Mouse (Mus musculus): ENCODE measurements at regions not wholly inside any gene's neighbourhood (a gene's known extent, or its start where the extent isn't known, plus 50 kb on each side); places are given as distances from the start of the nearest gene placed in this dataset.
A peak's percentile ranks its signal among the peaks of the same experiment; 100 is the strongest.

- H3K4me2 ChIP-seq (ENCODE audit: low read length) = no peak overlapping the region
- no peak for ATAC-seq (replicated peaks; ENCODE audit: low FRiP score, low TSS enrichment, low read depth)
- no peak overlapping the region for H3K9ac ChIP-seq (ENCODE audit: low read length)
- H3K4me1 ChIP-seq (replicated peaks; ENCODE audit: control insufficient read depth, insufficient read depth, low read length) = no peaks in the 10 kb centered on the region
- no peaks in the 10 kb centered on the region for H3K9me3 ChIP-seq (ENCODE audit: control insufficient read depth, low read length)
- H3K36me3 ChIP-seq (ENCODE audit: control insufficient read depth, insufficient read depth, low read length) = no peaks in the 10 kb centered on the region
- WGBS = 84% methylated on average over 3 of the region's 3 CpGs
- H3K27me3 ChIP-seq (replicated peaks; ENCODE audit: control insufficient read depth, insufficient read depth, low read length) = no peaks in the 10 kb centered on the region
- DNase-seq (ENCODE audit: low spot score) = no peak
- H3K27ac ChIP-seq (ENCODE audit: low read depth) = no peak overlapping the region
- no peak overlapping the region for H3K4me3 ChIP-seq (ENCODE audit: low read depth, low read length)
Observed at GRCm38 (mm10) chr7:52399513-52399912, 384.0 kb upstream of the 1700015G11Rik start.

GRCm38 (mm10) chr7:52391793-52392192 lies 376.3 kb upstream of the 1700015G11Rik start:
- no peak for ATAC-seq (replicated peaks; ENCODE audit: low FRiP score, low TSS enrichment, low read depth)
- no peak overlapping the region for H3K4me3 ChIP-seq (ENCODE audit: low read depth, low read length)
- no peaks in the 10 kb centered on the region for H3K9me3 ChIP-seq (ENCODE audit: control insufficient read depth, low read length)
- no peak overlapping the region for H3K27ac ChIP-seq (ENCODE audit: low read depth)
- no peaks in the 10 kb centered on the region for H3K4me1 ChIP-seq (replicated peaks; ENCODE audit: control insufficient read depth, insufficient read depth, low read length)
- H3K4me2 ChIP-seq (ENCODE audit: low read length) = no peak overlapping the region
- no peaks in the 10 kb centered on the region for H3K27me3 ChIP-seq (replicated peaks; ENCODE audit: control insufficient read depth, insufficient read depth, low read length)
- WGBS = 23% methylated on average over 2 of the region's 2 CpGs
- DNase-seq (ENCODE audit: low spot score) = peak; percentile 51
- no peaks in the 10 kb centered on the region for H3K36me3 ChIP-seq (ENCODE audit: control insufficient read depth, insufficient read depth, low read length)
- no peak overlapping the region for H3K9ac ChIP-seq (ENCODE audit: low read length)
